Mouse (Mus musculus) mouse trophoblast stem cell (cell line): ENCODE measurements around the gene Rbm12b1.
"Not testable (repeated sequence)": the region's sequence is repeated elsewhere in the genome, so short reads cannot be mapped to it uniquely, and the experiment has no call there.

Experiments
- in situ Hi-C, 2 experiments: fragments of 300-500 bp; cut with MseI, MboI; formaldehyde crosslinking; loops; 2 replicates in 1 of 2; 3 replicates in 1 of 2; pipeline ENCODE4 v1.15.1; 2025

Gene Rbm12b1

GRCm38 (mm10) chr4:12140141-12140567, at the start of gene Rbm12b1:
Gene Rbm12b1 (plus strand): TSS chr4:12140264.
- in situ Hi-C loops, result not testable (repeated sequence)

GRCm38 (mm10) chr4:12140592-12141062, 563 bp downstream of the Rbm12b1 start:
- in situ Hi-C loops, result not testable (repeated sequence)

GRCm38 (mm10) chr4:12141516-12141915, 1.5 kb downstream of the Rbm12b1 start:
- in situ Hi-C loops, result not testable (repeated sequence)

- in situ Hi-C loops, result no loop called here
Observed at GRCm38 (mm10) chr4:12147660-12148059, 7.6 kb downstream of the Rbm12b1 start.

GRCm38 (mm10) chr4:12170986-12171317, 30.9 kb downstream of the Rbm12b1 start:
- in situ Hi-C loops, result no loop called here

- in situ Hi-C loops, result no loop called here
Observed at GRCm38 (mm10) chr4:12171318-12172091, 31.4 kb downstream of the Rbm12b1 start, which contains the start of gene Fam92a. Gene Fam92a (minus strand): TSS chr4:12172015.

GRCm38 (mm10) chr4:12178992-12179391, 38.9 kb downstream of the Rbm12b1 start:
- in situ Hi-C loops, result no loop called here
